Comparison of ENCODE assay signal across 8 mouse cellular contexts in genomic region chr4:145246173-145247011, GRCm38 (mm10). TPM values are rescaled to one million over a fixed set of nuclear protein-coding genes. Genes with fewer than 3 reads are reported as not detected.
A peak's percentile ranks its signal among the peaks of the same experiment; 100 is the strongest.
DNase-seq lines count a peak whose midpoint lies in the region; ATAC-seq and TF ChIP-seq lines count a peak whose summit lies in the region.

TSS of gene Tnfrsf1b (minus strand) at chr4:145246870.

- H3K36me3 ChIP-seq in ES-Bruce4 (ENCODE audit: control insufficient read depth, insufficient read depth, low read length, poor library complexity, severe bottlenecking), result no peaks in the 10 kb centered on the region
- H3K36me3 ChIP-seq in intestine, embryonic 14.5 days (ENCODE audit: control insufficient read depth, insufficient read depth, low read length), result no peaks in the 10 kb centered on the region
- H3K36me3 ChIP-seq in liver, embryonic 16.5 days (ENCODE audit: control insufficient read depth, insufficient read depth), result no peaks in the 10 kb centered on the region
- no peaks in the 10 kb centered on the region for H3K36me3 ChIP-seq in neural tube, embryonic 11.5 days (ENCODE audit: control insufficient read depth, insufficient read depth, low read length)

- H3K27ac ChIP-seq in ES-Bruce4 (ENCODE audit: insufficient read depth, low read length), result no peak within 1 kb of the TSS
- no peak within 1 kb of the TSS for H3K27ac ChIP-seq in intestine, embryonic 14.5 days (ENCODE audit: low read depth)
- H3K27ac ChIP-seq in liver, embryonic 16.5 days (ENCODE audit: low read length), result peak within 1 kb of the TSS; percentile 54
- H3K27ac ChIP-seq in neural tube, embryonic 11.5 days (ENCODE audit: low read depth, low read length), result no peak within 1 kb of the TSS

- peak within 1 kb of the TSS; percentile 70 for H3K4me2 ChIP-seq in intestine, embryonic 14.5 days (ENCODE audit: low read length)
- peak within 1 kb of the TSS; percentile 66 for H3K4me2 ChIP-seq in liver, embryonic 16.5 days (ENCODE audit: low read depth, low read length)
- peak within 1 kb of the TSS; percentile 89 for H3K4me2 ChIP-seq in neural tube, embryonic 11.5 days (ENCODE audit: low read depth)

- no peaks in the 10 kb centered on the region for H3K27me3 ChIP-seq in ES-Bruce4 (ENCODE audit: control insufficient read depth, insufficient read depth, low read length, poor library complexity, severe bottlenecking)
- peaks cover 23% of the 10 kb centered on the region for H3K27me3 ChIP-seq in intestine, embryonic 14.5 days (replicated peaks; ENCODE audit: control insufficient read depth, insufficient read depth, low read length)
- no peaks in the 10 kb centered on the region; the same call in 1 of the 2 replicates for H3K27me3 ChIP-seq in liver, embryonic 16.5 days (ENCODE audit: control insufficient read depth, insufficient read depth, low read depth, low read length)
- H3K27me3 ChIP-seq in neural tube, embryonic 11.5 days (ENCODE audit: control insufficient read depth, insufficient read depth, low read length), result peaks cover 5% of the 10 kb centered on the region; the same call in 1 of the 2 replicates

- peak; percentile 11 for DNase-seq in brain, embryonic 14.5 days (ENCODE audit: low read depth)
- peak; percentile 31 to 51 for DNase-seq in gastrocnemius, postnatal 4 days (ENCODE audit: low spot score in 2 of 2)
- DNase-seq in intestine, embryonic 14.5 days (ENCODE audit: low spot score), result peak; percentile 81
- peak; percentile 42 for DNase-seq in neural tube, embryonic 11.5 days (ENCODE audit: low spot score)
- DNase-seq in thymus, postnatal 36 days, result peak; percentile 68 to 72
- DNase-seq in frontal cortex, adult 2 months (ENCODE audit: extremely low spot score in 1 of 2, low spot score in 1 of 2), result no peak

- ATAC-seq in intestine, embryonic 14.5 days (replicated peaks; ENCODE audit: low FRiP score, low TSS enrichment, low read depth), result peak; percentile 85
- ATAC-seq in liver, embryonic 16.5 days (ENCODE audit: low read depth), result peak; percentile 87
- peak; percentile 71 for ATAC-seq in neural tube, embryonic 11.5 days (ENCODE audit: insufficient read depth, low FRiP score, low TSS enrichment)

- peak within 1 kb of the TSS; percentile 74 for H3K9ac ChIP-seq in ES-Bruce4 (ENCODE audit: low read depth, poor library complexity, severe bottlenecking)
- H3K9ac ChIP-seq in intestine, embryonic 14.5 days (ENCODE audit: low read length), result peak within 1 kb of the TSS; percentile 56
- H3K9ac ChIP-seq in liver, embryonic 16.5 days (ENCODE audit: low read depth, low read length), result peak within 1 kb of the TSS; percentile 60
- peak within 1 kb of the TSS; percentile 57 for H3K9ac ChIP-seq in neural tube, embryonic 11.5 days (ENCODE audit: low read length)

- no peak for TF ChIP-seq CTCF in ES-Bruce4 (IDR thresholded peaks at IDR 0.05; ENCODE audit: low read depth, low read length)
- no peak for TF ChIP-seq CTCF in brain, embryonic 14.5 days (IDR thresholded peaks at IDR 0.05; ENCODE audit: borderline replicate concordance, extremely low read depth, insufficient read depth, insufficient read length)

- TF ChIP-seq EP300 in ES-Bruce4 (IDR thresholded peaks at IDR 0.05; ENCODE audit: insufficient read depth, low read depth, low read length), result 0 out of 2 replicates have a peak, but pooled peaks have one; percentile 4

- peak; percentile 82 for TF ChIP-seq POLR2A in ES-Bruce4 (IDR thresholded peaks at IDR 0.05; ENCODE audit: insufficient read depth, low read length)
- TF ChIP-seq POLR2A in brain, embryonic 14.5 days (IDR thresholded peaks at IDR 0.05; ENCODE audit: borderline replicate concordance, extremely low read depth, insufficient read depth, insufficient read length, poor library complexity, severe bottlenecking), result no peak

- peaks cover 3% of the 10 kb centered on the region for H3K4me1 ChIP-seq in ES-Bruce4 (ENCODE audit: control insufficient read depth, insufficient read depth, low read length)
- no peaks in the 10 kb centered on the region; the same call in 1 of the 2 replicates for H3K4me1 ChIP-seq in intestine, embryonic 14.5 days (replicated peaks; ENCODE audit: control insufficient read depth, insufficient read depth, low read length)
- peaks cover 4% of the 10 kb centered on the region for H3K4me1 ChIP-seq in liver, embryonic 16.5 days (ENCODE audit: control insufficient read depth, low read depth, low read length)
- no peaks in the 10 kb centered on the region for H3K4me1 ChIP-seq in neural tube, embryonic 11.5 days (ENCODE audit: control insufficient read depth, insufficient read depth, low read length)

- under 1% methylated on average over 47 of the region's 47 CpGs for WGBS in intestine, embryonic 14.5 days
- WGBS in liver, embryonic 16.5 days (ENCODE audit: insufficient replicate concordance), result under 1% methylated on average over 47 of the region's 47 CpGs
- 1% methylated on average over 43 of the region's 47 CpGs for WGBS in neural tube, embryonic 11.5 days

- H3K4me3 ChIP-seq in ES-Bruce4 (ENCODE audit: low read depth, low read length), result peak within 1 kb of the TSS; percentile 93
- H3K4me3 ChIP-seq in intestine, embryonic 14.5 days (ENCODE audit: low read depth, low read length), result peak within 1 kb of the TSS; percentile 39
- H3K4me3 ChIP-seq in liver, embryonic 16.5 days (ENCODE audit: low read depth, low read length), result peak within 1 kb of the TSS; percentile 67
- H3K4me3 ChIP-seq in neural tube, embryonic 11.5 days (ENCODE audit: low read depth, low read length), result peak within 1 kb of the TSS; percentile 36

- H3K9me3 ChIP-seq in ES-Bruce4 (replicated peaks; ENCODE audit: control insufficient read depth, insufficient read depth, low read length, poor library complexity, severe bottlenecking), result no peaks in the 10 kb centered on the region
- no peaks in the 10 kb centered on the region for H3K9me3 ChIP-seq in intestine, embryonic 14.5 days (ENCODE audit: control insufficient read depth, low read length)
- H3K9me3 ChIP-seq in liver, embryonic 16.5 days (replicated peaks; ENCODE audit: control insufficient read depth, low read length), result no peaks in the 10 kb centered on the region
- H3K9me3 ChIP-seq in neural tube, embryonic 11.5 days (ENCODE audit: control insufficient read depth, low read length), result no peaks in the 10 kb centered on the region

RNA-seq across cellular contexts. Expression of gene Tnfrsf1b, which starts in this region (rescaled TPM):
- polyA plus RNA-seq in ES-Bruce4 (2011; ENCODE audit: insufficient read depth, insufficient read length, low read depth, missing spikeins), result 3.9 and 4.7 TPM in 2 replicates
- polyA plus RNA-seq in brain, embryonic 14.5 days (2012; rRNA removed), result 2.2 and 3.4 TPM in 2 replicates
- total RNA-seq in gastrocnemius, postnatal 4 days (2021), result 1 to 10 TPM; 7.3 to 9.2 TPM
- polyA plus RNA-seq in intestine, embryonic 14.5 days (2014; fragmentation: Nextera tagmentation; extraction: Ambion mirVana), result 5.7 and 6.9 TPM in 2 replicates
- 8.8 and 10.3 TPM in 2 replicates for polyA plus RNA-seq in liver, embryonic 16.5 days (2015; fragmentation: Nextera tagmentation; extraction: Ambion mirVana)
- 2.0 and 2.1 TPM in 2 replicates for polyA plus RNA-seq in neural tube, embryonic 11.5 days (2014; fragmentation: Nextera tagmentation; extraction: Ambion mirVana)
- 3.0 TPM in 2 replicates for polyA plus RNA-seq in frontal cortex, adult 2 months (2012; rRNA removed)

Comparison
In these comparisons a context has a peak if more than half of its experiments do, and no peak if none do; other contexts are left out.
1. H3K4me3 ChIP-seq: peak in every context shown above with its lines; median percentile 93 in ES-Bruce4; 67 in liver, embryonic 16.5 days; 39 in intestine, embryonic 14.5 days; 36 in neural tube, embryonic 11.5 days.
2. DNase-seq: peak in brain, embryonic 14.5 days (single experiment), gastrocnemius, postnatal 4 days (2 of 2), intestine, embryonic 14.5 days (single experiment), neural tube, embryonic 11.5 days (single experiment) and thymus, postnatal 36 days (2 of 2); none in frontal cortex, adult 2 months (0 of 2).
3. Peak in every context shown above with its lines, with median percentiles within 50 percentile points of each other: H3K9ac ChIP-seq, ATAC-seq and H3K4me2 ChIP-seq.